Mouse (Mus musculus): Measurements from ENCODE around the gene Ntng1. TPM values are rescaled to one million over a fixed set of nuclear protein-coding genes. Genes with fewer than 3 reads are reported as not detected.
A peak's percentile ranks its signal among the peaks of the same experiment; 100 is the strongest.
"Not testable (repeated sequence)": the region's sequence is repeated elsewhere in the genome, so short reads cannot be mapped to it uniquely, and the experiment has no call there.

The Ntng1 gene
- total RNA-seq, 2 experiments from 2014 or later, result 0.13 to 0.35 TPM

GRCm38 (mm10) chr3:109782289-109782951, 361.4 kb downstream of the Ntng1 start:
- peak; percentile 31 for DNase-seq

GRCm38 (mm10) chr3:109781917-109782288, 361.9 kb downstream of the Ntng1 start:
- DNase-seq, result no peak

- no peak for DNase-seq
Observed at GRCm38 (mm10) chr3:109775200-109775599, 368.6 kb downstream of the Ntng1 start.

GRCm38 (mm10) chr3:109772120-109772519, 371.7 kb downstream of the Ntng1 start:
- no peak for DNase-seq

GRCm38 (mm10) chr3:109766939-109767338, 376.9 kb downstream of the Ntng1 start:
- DNase-seq, result peak; percentile 19

GRCm38 (mm10) chr3:109765608-109766007, 378.2 kb downstream of the Ntng1 start:
- no peak for DNase-seq

- DNase-seq, result no peak
Observed at GRCm38 (mm10) chr3:109765141-109765540, 378.7 kb downstream of the Ntng1 start.

- DNase-seq, result no peak
Observed at GRCm38 (mm10) chr3:109756426-109756825, 387.4 kb downstream of the Ntng1 start.

GRCm38 (mm10) chr3:109747593-109747992, 396.2 kb downstream of the Ntng1 start:
- DNase-seq, result not testable (repeated sequence)

GRCm38 (mm10) chr3:109740466-109741102, 403.2 kb downstream of the Ntng1 start:
- no peak for DNase-seq

- no peak for DNase-seq
Observed at GRCm38 (mm10) chr3:109732327-109733182, 411.3 kb downstream of the Ntng1 start.

- no peak for DNase-seq
Observed at GRCm38 (mm10) chr3:109731592-109732230, 412.1 kb downstream of the Ntng1 start.

Other genes with a start within 250 kb of the Ntng1 start
- 1 to 10 TPM; 2.4 to 2.5 TPM for gene Prmt6, start 107.0 kb upstream of the Ntng1 start, total RNA-seq (2021)